ENCODE assay signal across 8 mouse cellular contexts in the genomic region with DNA sequence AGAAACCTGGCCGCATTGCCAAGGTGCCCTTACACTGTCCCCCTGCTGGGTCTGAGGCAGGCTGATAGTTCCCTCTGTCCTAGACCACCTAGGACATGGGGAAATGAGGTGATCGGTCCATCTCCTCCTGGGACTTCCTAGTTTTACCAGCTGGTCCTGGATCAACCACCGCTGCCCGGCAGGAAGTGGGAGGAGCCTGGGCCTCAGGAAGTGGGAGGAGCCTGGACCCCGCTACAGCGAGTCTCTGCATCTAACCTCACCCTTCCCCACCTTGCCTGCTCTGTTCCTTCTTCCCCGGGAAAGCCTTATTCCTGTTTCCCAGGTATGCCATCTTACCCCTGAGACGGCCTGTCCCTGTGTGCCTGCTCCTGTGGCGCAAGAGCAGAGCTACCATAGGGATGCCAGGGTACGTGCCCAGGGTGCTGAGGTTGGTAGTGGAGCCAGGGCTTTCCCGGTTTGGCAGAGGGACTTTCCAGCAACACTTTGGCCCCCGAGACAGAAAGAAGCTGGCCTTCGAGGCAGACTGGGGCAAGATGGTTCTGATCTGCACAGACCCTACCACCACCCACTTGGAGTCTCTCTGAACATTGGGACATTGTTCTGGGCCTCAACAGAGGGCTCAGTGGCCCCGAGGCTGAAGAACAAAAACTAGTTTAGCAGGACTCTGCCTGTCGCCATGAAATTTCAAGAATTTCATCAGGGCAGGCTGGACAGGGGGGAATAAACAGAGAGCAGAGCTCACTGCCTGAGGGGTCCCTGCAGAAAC.
DNase-seq lines count a peak whose midpoint lies in the region; ATAC-seq and TF ChIP-seq lines count a peak whose summit lies in the region.

No protein-coding gene starts in this region.

- in situ Hi-C loops in ES-E14 (cut with MboI; ENCODE audit: low sequenced_read_pairs in 2 of 2, unreplicated experiment in 2 of 2): loop anchor here (5.0 to 10.0 kb wide), 2 partner anchors 125 to 128 kb away; no protein-coding TSS in a partner anchor

- H3K4me1 ChIP-seq in forebrain, embryonic 11.5 days (replicated peaks; ENCODE audit: control insufficient read depth, insufficient read depth, low read length): peaks cover 7% of the 10 kb centered on the region; the same call in 1 of the 2 replicates
- no peaks in the 10 kb centered on the region; the same call in 1 of the 2 replicates for H3K4me1 ChIP-seq in forebrain, postnatal 0 days (ENCODE audit: insufficient read depth)
- peaks cover 0 to 8% of the 10 kb centered on the region in 2 experiments; a peak in 1 of 4 replicates for H3K4me1 ChIP-seq in ES-E14 (ENCODE audit: control insufficient read depth in 2 of 2, insufficient read depth in 2 of 2, low read length in 2 of 2, poor library complexity in 1 of 2)

- H3K36me3 ChIP-seq in forebrain, embryonic 11.5 days (ENCODE audit: control insufficient read depth, insufficient read depth, low read length): no peaks in the 10 kb centered on the region
- H3K36me3 ChIP-seq in forebrain, postnatal 0 days (ENCODE audit: insufficient read depth): no peaks in the 10 kb centered on the region
- no peaks in the 10 kb centered on the region; the same call in 1 of the 2 replicates for H3K36me3 ChIP-seq in ES-E14 (ENCODE audit: control insufficient read depth, insufficient read depth, low read length, poor library complexity, severe bottlenecking)

- no peak for ATAC-seq in forebrain, embryonic 11.5 days (replicated peaks; ENCODE audit: low FRiP score)
- no peak for ATAC-seq in forebrain, postnatal 0 days
- ATAC-seq in megakaryocyte-erythroid progenitor cell, adult 5-6 weeks (replicated peaks; ENCODE audit: low FRiP score, low TSS enrichment, poor library complexity, severe bottlenecking): peak; percentile 64

- WGBS in forebrain, embryonic 11.5 days: 53% methylated on average over 15 of the region's 15 CpGs
- 54% methylated on average over 15 of the region's 15 CpGs for WGBS in forebrain, postnatal 0 days

- no peaks in the 10 kb centered on the region for H3K27me3 ChIP-seq in forebrain, embryonic 11.5 days (ENCODE audit: control insufficient read depth, insufficient read depth, low read length)
- H3K27me3 ChIP-seq in forebrain, postnatal 0 days (ENCODE audit: insufficient read depth, low read length): no peaks in the 10 kb centered on the region

- intact Hi-C loops in gastrocnemius, postnatal 36 days (cut with DNase I): loop anchor here (10.0 kb wide), 1 partner anchor 435 kb away; no protein-coding TSS in a partner anchor

- no peak overlapping the region for H3K9ac ChIP-seq in forebrain, embryonic 11.5 days (ENCODE audit: low read length)
- no peak overlapping the region for H3K9ac ChIP-seq in forebrain, postnatal 0 days
- H3K9ac ChIP-seq in ES-E14 (ENCODE audit: insufficient read depth, low read depth, low read length, poor library complexity, severe bottlenecking): peak overlapping the region; percentile 84

- no peak for DNase-seq in forebrain, embryonic 11.5 days (ENCODE audit: low spot score)
- DNase-seq in forebrain, postnatal 0 days: no peak
- peak; percentile 69 for DNase-seq in ES-E14 (ENCODE audit: low read depth, low spot score)
- peak; percentile 70 for DNase-seq in kidney, postnatal 10 days
- no peak for DNase-seq in cerebellum, adult 18-20 months
- DNase-seq in gastrocnemius, postnatal 36 days: no peak
- no peak for DNase-seq in frontal cortex, postnatal 36 days (ENCODE audit: low spot score in 2 of 2)

- peak overlapping the region; percentile 16; the same call in 1 of the 2 replicates for H3K4me3 ChIP-seq in forebrain, embryonic 11.5 days (ENCODE audit: low read depth, low read length)
- no peak overlapping the region for H3K4me3 ChIP-seq in forebrain, postnatal 0 days (ENCODE audit: low read depth, low read length)
- peak overlapping the region; percentile 83 for H3K4me3 ChIP-seq in ES-E14 (ENCODE audit: insufficient read depth in 1 of 2, low read depth in 1 of 2, low read length in 2 of 2, poor library complexity in 1 of 2, severe bottlenecking in 1 of 2)

- no peak overlapping the region for H3K27ac ChIP-seq in forebrain, embryonic 11.5 days (ENCODE audit: low read depth, low read length)
- no peak overlapping the region for H3K27ac ChIP-seq in forebrain, postnatal 0 days (ENCODE audit: low read depth, low read length)
- H3K27ac ChIP-seq in ES-E14 (ENCODE audit: insufficient read depth, low read depth, low read length, poor library complexity, severe bottlenecking): peak overlapping the region; percentile 11; the same call in 1 of the 2 replicates

- H3K4me2 ChIP-seq in forebrain, embryonic 11.5 days (ENCODE audit: low read depth, low read length, severe bottlenecking): 0 out of 2 replicates have a peak overlapping the region, but pooled peaks have one; percentile 9
- H3K4me2 ChIP-seq in forebrain, postnatal 0 days (ENCODE audit: low read depth): no peak overlapping the region

- no peaks in the 10 kb centered on the region for H3K9me3 ChIP-seq in forebrain, embryonic 11.5 days (ENCODE audit: control insufficient read depth, low read length)
- no peaks in the 10 kb centered on the region for H3K9me3 ChIP-seq in forebrain, postnatal 0 days (ENCODE audit: low read length)
- H3K9me3 ChIP-seq in ES-E14 (ENCODE audit: control insufficient read depth, insufficient read depth, low read depth, low read length): no peaks in the 10 kb centered on the region

- no peak for TF ChIP-seq CTCF in forebrain, postnatal 0 days (IDR thresholded peaks at IDR 0.05; ENCODE audit: low read depth)

TF ChIP-seq in ES-E14, 5 proteins besides CTCF, POLR2A, EP300 and RAD21:
- no peak for TF ChIP-seq CHD2 (IDR thresholded peaks at IDR 0.05; ENCODE audit: low read depth, low read length)
- TF ChIP-seq MAFK (IDR thresholded peaks at IDR 0.05; ENCODE audit: insufficient read depth, low read depth, low read length): no peak
- no peak for TF ChIP-seq ZNF384 (IDR thresholded peaks at IDR 0.05; ENCODE audit: low read depth, low read length)
- TF ChIP-seq HCFC1 (IDR thresholded peaks at IDR 0.05; ENCODE audit: borderline replicate concordance, insufficient read depth, low read length): no peak
- TF ChIP-seq ZC3H11A (IDR thresholded peaks at IDR 0.05; ENCODE audit: borderline replicate concordance, low read depth, low read length): no peak
TF ChIP-seq in ES-E14: peak in this region for 0.

Comparison
In these comparisons a context has a peak if more than half of its experiments do, and no peak if none do; other contexts are left out.
1. DNase-seq: peak in ES-E14 (single experiment) and kidney, postnatal 10 days (single experiment); none in forebrain, embryonic 11.5 days (single experiment), forebrain, postnatal 0 days (single experiment), cerebellum, adult 18-20 months (0 of 2), gastrocnemius, postnatal 36 days (0 of 2) and frontal cortex, postnatal 36 days (0 of 2).